Mouse (Mus musculus) bone marrow, adult 2 months (tissue): Measurements from ENCODE around the gene Fbxo39.

Source experiments
- CTCF ChIP-seq: fragments of 200-500 bp; IDR thresholded peaks from 2 replicates; pipeline ENCODE4 v1.5.1; 2011; ENCODE audit warnings: low read length, control low read depth; ENCODE audit not compliant: control insufficient read depth, insufficient read depth
- POLR2A ChIP-seq: fragments of 200-500 bp; IDR thresholded peaks from 2 replicates; pipeline ENCODE4 v1.6.1; 2011; ENCODE audit warnings: low read depth, mild to moderate bottlenecking, control low read depth, low read length, borderline replicate concordance; ENCODE audit not compliant: control insufficient read depth

DNA sequence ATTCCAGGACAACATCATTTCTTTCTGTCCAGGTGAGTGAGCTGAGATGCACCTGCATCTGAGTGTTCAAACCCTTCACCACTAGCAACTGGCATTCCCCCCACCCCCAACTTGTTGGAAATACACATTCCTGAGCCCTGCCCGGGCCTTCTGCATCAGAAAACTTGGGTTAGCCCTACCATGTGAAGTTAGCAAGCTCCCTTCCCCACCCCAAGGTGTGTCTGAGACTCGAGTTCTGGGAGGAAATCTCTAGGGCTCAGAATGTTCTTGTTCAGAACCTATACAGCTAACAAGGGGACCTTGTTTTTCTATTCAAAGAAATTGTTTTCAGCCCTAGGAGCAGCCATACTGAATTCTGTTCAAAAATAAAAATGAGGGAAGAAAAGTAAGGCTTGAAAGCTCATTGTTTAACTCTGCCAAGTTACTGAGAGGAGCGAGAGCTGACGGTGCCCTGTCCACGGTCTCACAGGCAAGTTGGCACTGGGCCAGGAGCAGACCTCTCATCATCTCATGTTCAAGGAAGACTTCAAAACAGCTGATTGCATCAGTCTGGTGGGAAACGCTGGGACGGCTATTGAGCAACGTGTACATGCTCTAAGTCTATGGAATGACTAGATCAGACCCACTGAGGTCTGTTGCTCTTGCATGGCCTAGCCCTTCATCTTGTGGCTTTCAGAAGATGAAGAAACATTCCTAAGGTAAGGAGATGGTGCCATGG, 49.4 kb downstream of the Fbxo39 start:
- TF ChIP-seq POLR2A (no peak), CTCF (no peak)
